Mouse (Mus musculus): ENCODE measurements at regions not wholly inside any gene's neighbourhood (a gene's known extent, or its start where the extent isn't known, plus 50 kb on each side); places are given as distances from the start of the nearest gene placed in this dataset.

DNA sequence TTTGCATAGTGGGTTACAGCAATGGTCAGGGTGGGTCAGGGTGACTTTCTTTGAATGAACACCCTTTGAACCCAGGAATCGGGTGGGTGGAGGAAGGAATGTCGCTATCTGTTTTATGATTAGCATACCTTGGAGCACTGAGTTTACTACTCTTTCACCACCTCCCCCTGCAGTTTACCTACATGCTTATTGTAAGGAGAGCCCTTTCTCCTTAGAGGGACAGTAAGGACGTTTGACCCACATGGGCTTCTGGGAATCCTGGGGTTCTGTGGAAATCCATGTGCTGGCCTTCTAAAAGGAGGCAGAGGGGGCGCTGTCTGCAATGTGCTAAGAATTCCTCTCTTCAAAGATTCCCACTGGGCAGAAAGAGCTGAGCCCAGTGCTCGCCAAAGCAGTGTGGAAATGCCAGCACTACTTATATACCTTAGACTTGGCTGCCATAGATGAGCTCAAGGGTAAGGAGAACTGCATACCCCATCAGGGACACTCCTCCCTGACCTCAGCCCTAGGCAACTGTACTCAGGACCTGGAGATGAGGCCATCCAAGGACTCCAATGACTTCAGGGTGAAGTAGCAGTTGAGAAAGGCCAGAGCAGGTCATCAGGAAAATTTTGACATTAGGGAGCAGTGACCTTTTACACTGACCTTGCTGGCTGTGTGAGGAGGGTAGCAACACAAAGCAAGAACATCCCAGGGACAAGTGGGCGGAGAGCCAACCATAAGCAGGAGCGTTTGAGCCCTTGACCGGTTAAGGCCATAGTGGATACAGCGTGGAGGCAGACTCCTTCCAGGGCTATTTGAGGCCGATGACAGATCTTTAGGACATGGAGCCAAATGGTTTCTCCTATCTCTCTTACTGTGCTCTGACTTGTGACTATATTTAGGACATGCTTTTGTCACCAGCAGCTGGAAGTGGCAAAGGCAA is 133.2 kb downstream of the Tcp10c start:
- TF ChIP-seq CTCF (IDR thresholded peaks at IDR 0.05; ENCODE audit: low read depth) (no peak), EP300 (IDR thresholded peaks at IDR 0.05; ENCODE audit: low read depth) (no peak)

Data from liver, postnatal 0 days (tissue).